Mouse (Mus musculus): ENCODE measurements at regions not wholly inside any gene's neighbourhood (a gene's known extent, or its start where the extent isn't known, plus 50 kb on each side); places are given as distances from the start of the nearest gene placed in this dataset.

GRCm38 (mm10) chr5:64489656-64490444, 313.3 kb upstream of the Klf3 start:
- no peaks in the 10 kb centered on the region for H3K79me3 ChIP-seq (ENCODE audit: low read depth)
- H3K79me2 ChIP-seq (ENCODE audit: control insufficient read depth, insufficient read depth): no peaks in the 10 kb centered on the region
- H3K4me3 ChIP-seq (ENCODE audit: insufficient read depth, poor library complexity, severe bottlenecking): no peak overlapping the region
- no peak overlapping the region for H3ac ChIP-seq (ENCODE audit: control insufficient read depth, insufficient read length, low read depth)
- TF ChIP-seq USF1 (IDR thresholded peaks at IDR 0.05; ENCODE audit: low read depth) (no peak), CEBPB (IDR thresholded peaks at IDR 0.05; ENCODE audit: low read depth) (no peak), FOSL1 (IDR thresholded peaks at IDR 0.05; ENCODE audit: insufficient read depth, low read length, poor library complexity, severe bottlenecking) (no peak), MYOD1 (IDR thresholded peaks at IDR 0.05; ENCODE audit: control insufficient read depth, insufficient read length, low read depth) (no peak), MYOG (IDR thresholded peaks at IDR 0.05; ENCODE audit: control insufficient read depth, extremely low read depth, insufficient read length) (no peak), MAX (IDR thresholded peaks at IDR 0.05) (no peak), CTCF (IDR thresholded peaks at IDR 0.05; ENCODE audit: control insufficient read depth, insufficient read depth, insufficient read length) (no peak)
- no peaks in the 10 kb centered on the region for H3K36me3 ChIP-seq (ENCODE audit: control insufficient read depth, insufficient read depth)
- H3K27me3 ChIP-seq (ENCODE audit: control insufficient read depth, insufficient read depth, insufficient read length): no peaks in the 10 kb centered on the region

DNA sequence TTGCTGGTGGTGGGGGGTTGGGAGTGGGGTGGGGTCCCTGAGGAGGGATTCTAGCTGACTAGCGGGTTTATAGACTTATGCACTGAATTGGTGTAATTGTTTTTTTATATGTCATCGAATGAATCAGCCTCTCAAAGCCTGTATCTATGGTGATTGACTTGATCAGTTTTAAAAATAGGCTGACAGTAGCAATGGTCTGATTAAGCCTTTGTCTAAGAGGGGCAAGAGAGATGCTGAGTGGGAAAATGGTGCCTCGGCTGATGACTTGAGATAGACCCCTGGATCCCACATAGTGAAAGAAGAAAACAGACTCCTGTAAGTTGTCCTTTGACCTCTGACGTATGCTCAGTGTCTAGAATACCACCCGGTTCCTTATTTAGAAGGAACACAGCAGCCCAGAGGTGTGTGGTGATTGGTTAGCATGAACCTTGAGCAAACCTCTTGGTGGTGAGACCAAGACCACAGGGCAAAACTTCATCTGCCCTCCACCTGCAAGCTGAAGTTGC, 312.7 kb upstream of the Klf3 start:
- TF ChIP-seq CEBPB (IDR thresholded peaks at IDR 0.05; ENCODE audit: low read depth): no peak
- no peak for TF ChIP-seq FOSL1 (IDR thresholded peaks at IDR 0.05; ENCODE audit: insufficient read depth, low read length, poor library complexity, severe bottlenecking)
- no peak for TF ChIP-seq USF1 (IDR thresholded peaks at IDR 0.05; ENCODE audit: low read depth)
- TF ChIP-seq CTCF (IDR thresholded peaks at IDR 0.05; ENCODE audit: control insufficient read depth, insufficient read depth, insufficient read length): no peak
- no peak for TF ChIP-seq MAX (IDR thresholded peaks at IDR 0.05)
- TF ChIP-seq MYOD1 (IDR thresholded peaks at IDR 0.05; ENCODE audit: control insufficient read depth, insufficient read length, low read depth): no peak
- Histone ChIP-seq H3K79me3 (ENCODE audit: low read depth) (no peaks in the 10 kb centered on the region), H3K36me3 (ENCODE audit: control insufficient read depth, insufficient read depth) (no peaks in the 10 kb centered on the region), H3K79me2 (ENCODE audit: control insufficient read depth, insufficient read depth) (no peaks in the 10 kb centered on the region), H3K27me3 (ENCODE audit: control insufficient read depth, insufficient read depth, insufficient read length) (no peaks in the 10 kb centered on the region), H3K4me3 (ENCODE audit: insufficient read depth, poor library complexity, severe bottlenecking) (no peak overlapping the region), H3ac (ENCODE audit: control insufficient read depth, insufficient read length, low read depth) (no peak overlapping the region)

GRCm38 (mm10) chr5:64494429-64494828, 308.8 kb upstream of the Klf3 start:
- Histone ChIP-seq H3K4me3 (ENCODE audit: insufficient read depth, poor library complexity, severe bottlenecking) (no peak overlapping the region), H3K79me3 (ENCODE audit: low read depth) (no peaks in the 10 kb centered on the region), H3K36me3 (ENCODE audit: control insufficient read depth, insufficient read depth) (no peaks in the 10 kb centered on the region), H3ac (ENCODE audit: control insufficient read depth, insufficient read length, low read depth) (no peak overlapping the region), H3K79me2 (ENCODE audit: control insufficient read depth, insufficient read depth) (no peaks in the 10 kb centered on the region), H3K27me3 (ENCODE audit: control insufficient read depth, insufficient read depth, insufficient read length) (no peaks in the 10 kb centered on the region)
- TF ChIP-seq USF1 (IDR thresholded peaks at IDR 0.05; ENCODE audit: low read depth) (no peak), CEBPB (IDR thresholded peaks at IDR 0.05; ENCODE audit: low read depth) (no peak), FOSL1 (IDR thresholded peaks at IDR 0.05; ENCODE audit: insufficient read depth, low read length, poor library complexity, severe bottlenecking) (no peak), CTCF (IDR thresholded peaks at IDR 0.05; ENCODE audit: control insufficient read depth, insufficient read depth, insufficient read length) (no peak), MYOG (IDR thresholded peaks at IDR 0.05; ENCODE audit: control insufficient read depth, extremely low read depth, insufficient read length) (no peak), MAX (IDR thresholded peaks at IDR 0.05) (no peak), MYOD1 (IDR thresholded peaks at IDR 0.05; ENCODE audit: control insufficient read depth, insufficient read length, low read depth) (no peak)

- Histone ChIP-seq H3K79me2 (ENCODE audit: control insufficient read depth, insufficient read depth) (no peaks in the 10 kb centered on the region), H3K36me3 (ENCODE audit: control insufficient read depth, insufficient read depth) (no peaks in the 10 kb centered on the region), H3K79me3 (ENCODE audit: low read depth) (no peaks in the 10 kb centered on the region), H3K27me3 (ENCODE audit: control insufficient read depth, insufficient read depth, insufficient read length) (no peaks in the 10 kb centered on the region), H3K4me3 (ENCODE audit: insufficient read depth, poor library complexity, severe bottlenecking) (no peak overlapping the region), H3ac (ENCODE audit: control insufficient read depth, insufficient read length, low read depth) (no peak overlapping the region)
- TF ChIP-seq USF1 (IDR thresholded peaks at IDR 0.05; ENCODE audit: low read depth) (no peak), CEBPB (IDR thresholded peaks at IDR 0.05; ENCODE audit: low read depth) (no peak), MYOD1 (IDR thresholded peaks at IDR 0.05; ENCODE audit: control insufficient read depth, insufficient read length, low read depth) (no peak)
Measured at GRCm38 (mm10) chr5:64496853-64497252, 306.3 kb upstream of the Klf3 start.

- no peak overlapping the region for H3ac ChIP-seq (ENCODE audit: control insufficient read depth, insufficient read length, low read depth)
- no peaks in the 10 kb centered on the region for H3K79me2 ChIP-seq (ENCODE audit: control insufficient read depth, insufficient read depth)
- no peaks in the 10 kb centered on the region for H3K27me3 ChIP-seq (ENCODE audit: control insufficient read depth, insufficient read depth, insufficient read length)
- TF ChIP-seq FOSL1 (IDR thresholded peaks at IDR 0.05; ENCODE audit: insufficient read depth, low read length, poor library complexity, severe bottlenecking) (no peak), MYOG (IDR thresholded peaks at IDR 0.05; ENCODE audit: control insufficient read depth, extremely low read depth, insufficient read length) (no peak), CEBPB (IDR thresholded peaks at IDR 0.05; ENCODE audit: low read depth) (no peak), USF1 (IDR thresholded peaks at IDR 0.05; ENCODE audit: low read depth) (no peak), MYOD1 (IDR thresholded peaks at IDR 0.05; ENCODE audit: control insufficient read depth, insufficient read length, low read depth) (no peak), CTCF (IDR thresholded peaks at IDR 0.05; ENCODE audit: control insufficient read depth, insufficient read depth, insufficient read length) (no peak), MAX (IDR thresholded peaks at IDR 0.05) (no peak)
- no peaks in the 10 kb centered on the region for H3K36me3 ChIP-seq (ENCODE audit: control insufficient read depth, insufficient read depth)
- no peak overlapping the region for H3K4me3 ChIP-seq (ENCODE audit: insufficient read depth, poor library complexity, severe bottlenecking)
- no peaks in the 10 kb centered on the region for H3K79me3 ChIP-seq (ENCODE audit: low read depth)
Measured at GRCm38 (mm10) chr5:64498431-64498830, 304.8 kb upstream of the Klf3 start.
